Mouse (Mus musculus) ES-Bruce4 (cell line): ENCODE measurements around the gene Rhd. TPM values are rescaled to one million over a fixed set of nuclear protein-coding genes. Genes with fewer than 3 reads are reported as not detected.
A peak's percentile ranks its signal among the peaks of the same experiment; 100 is the strongest.

Source experiments
- H3K27ac ChIP-seq: 2 replicates; pipeline ENCODE4 v1.5.1; 2012; ENCODE audit warnings: low read length, inconsistent platforms; ENCODE audit not compliant: insufficient read depth
- H3K27me3 ChIP-seq: 2 replicates; pipeline ENCODE4 v1.6.1; 2012; ENCODE audit warnings: mild to moderate bottlenecking, low read length, inconsistent platforms; ENCODE audit not compliant: control insufficient read depth, poor library complexity, insufficient read depth, severe bottlenecking
- H3K36me3 ChIP-seq: 2 replicates; pipeline ENCODE4 v1.6.1; 2012; ENCODE audit warnings: inconsistent platforms, mild to moderate bottlenecking, low read length, moderate library complexity; ENCODE audit not compliant: control insufficient read depth, poor library complexity, insufficient read depth, severe bottlenecking
- H3K4me1 ChIP-seq: one replicate; pipeline ENCODE4 v1.8.1; 2011; ENCODE audit warnings: low read length; ENCODE audit not compliant: control insufficient read depth, insufficient read depth
- H3K4me3 ChIP-seq: 2 replicates; pipeline ENCODE4 v1.5.1; 2011; ENCODE audit warnings: low read depth, mild to moderate bottlenecking, low read length
- H3K9ac ChIP-seq: 2 replicates; pipeline ENCODE4 v1.6.1; 2012; ENCODE audit warnings: low read depth, mild to moderate bottlenecking, inconsistent platforms; ENCODE audit not compliant: poor library complexity, severe bottlenecking
- H3K9me3 ChIP-seq: replicated peaks from 2 replicates; pipeline ENCODE4 v1.6.1; 2012; ENCODE audit warnings: mild to moderate bottlenecking, low read length, inconsistent platforms; ENCODE audit not compliant: control insufficient read depth, poor library complexity, insufficient read depth, severe bottlenecking
- CTCF ChIP-seq: IDR thresholded peaks from one replicate; pipeline ENCODE4 v1.8.1; 2011; ENCODE audit warnings: low read depth, low read length
- EP300 ChIP-seq: IDR thresholded peaks from 2 replicates; pipeline ENCODE4 v1.6.1; 2011; ENCODE audit warnings: low read depth, low read length; ENCODE audit not compliant: insufficient read depth
- POLR2A ChIP-seq: IDR thresholded peaks from one replicate; pipeline ENCODE4 v1.8.1; 2011; ENCODE audit warnings: low read length; ENCODE audit not compliant: insufficient read depth
- polyA plus RNA-seq: library from polyadenylated mRNA; stranded (reverse); fragments of >200 nt; gene quantifications from 2 replicates; pipeline ENCODE4 v1.2.4, GENCODE M21; 2011; ENCODE audit warnings: low read depth; ENCODE audit not compliant: missing spikeins, insufficient read depth, insufficient read length

Rhd gene
- polyA plus RNA-seq, 1 experiment: 4.2 TPM

DNA sequence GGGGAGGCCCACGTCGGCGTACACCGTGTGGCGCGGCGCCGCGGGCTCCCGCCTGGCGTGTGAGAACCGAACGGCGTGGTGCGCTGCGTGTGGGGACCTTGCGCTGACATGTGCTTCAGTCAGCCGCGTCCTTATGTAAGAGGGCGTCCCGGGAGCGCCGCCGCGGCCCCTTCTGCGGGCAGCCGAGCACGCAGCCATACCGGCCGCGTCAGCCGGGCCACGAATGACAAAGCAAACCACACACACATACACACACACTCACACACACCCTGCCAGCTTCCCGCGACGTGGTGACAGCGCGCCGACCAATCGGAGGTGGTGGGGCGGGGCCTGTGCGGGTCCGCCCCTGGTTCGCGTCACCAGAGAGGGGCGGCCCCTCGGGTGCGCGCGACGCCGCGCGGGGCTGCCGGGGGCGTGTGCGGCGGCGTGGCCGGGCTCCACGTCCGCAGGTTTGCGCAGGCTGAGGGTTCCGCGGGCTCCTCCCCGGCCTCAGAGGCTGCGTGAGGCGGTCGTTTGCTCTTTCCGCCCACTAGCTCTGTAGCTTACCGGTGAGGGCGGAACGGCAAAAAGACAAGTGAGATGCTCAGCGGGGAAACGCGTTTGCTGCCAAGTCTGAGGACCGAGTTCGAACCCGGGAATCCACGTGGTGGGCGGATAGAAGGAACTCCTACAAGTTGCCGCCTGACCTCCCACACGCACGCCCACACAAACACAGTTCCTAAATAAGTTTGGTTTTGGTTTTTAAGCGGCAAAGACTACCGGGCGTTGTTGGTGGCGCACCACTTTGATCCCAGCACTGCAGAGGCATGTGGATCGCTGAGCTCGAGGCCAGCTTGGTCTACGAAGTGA, 10.5 kb upstream of the Rhd start:
- Histone ChIP-seq H3K4me3 (peak overlapping the region; percentile 97), H3K27ac (peak overlapping the region; percentile 48), H3K9ac (peak overlapping the region; percentile 54), H3K36me3 (0 out of 2 replicates have a peak, but pooled peaks cover 3% of the 10 kb centered on the region), H3K4me1 (peaks cover 13% of the 10 kb centered on the region), H3K27me3 (no peaks in the 10 kb centered on the region), H3K9me3 (no peaks in the 10 kb centered on the region)
- TF ChIP-seq POLR2A: peak; percentile 18
- TF ChIP-seq EP300: no peak
- TF ChIP-seq CTCF: no peak

GRCm38 (mm10) chr4:134855371-134855770, 9.0 kb upstream of the Rhd start:
- Histone ChIP-seq H3K27me3 (no peaks in the 10 kb centered on the region), H3K4me1 (peaks cover 13% of the 10 kb centered on the region), H3K27ac (peak overlapping the region; percentile 88), H3K36me3 (no peaks in the 10 kb centered on the region), H3K9me3 (no peaks in the 10 kb centered on the region), H3K9ac (0 out of 2 replicates have a peak overlapping the region, but pooled peaks have one; percentile 8), H3K4me3 (no peak overlapping the region)
- TF ChIP-seq POLR2A: no peak
- no peak for TF ChIP-seq CTCF
- no peak for TF ChIP-seq EP300

DNA sequence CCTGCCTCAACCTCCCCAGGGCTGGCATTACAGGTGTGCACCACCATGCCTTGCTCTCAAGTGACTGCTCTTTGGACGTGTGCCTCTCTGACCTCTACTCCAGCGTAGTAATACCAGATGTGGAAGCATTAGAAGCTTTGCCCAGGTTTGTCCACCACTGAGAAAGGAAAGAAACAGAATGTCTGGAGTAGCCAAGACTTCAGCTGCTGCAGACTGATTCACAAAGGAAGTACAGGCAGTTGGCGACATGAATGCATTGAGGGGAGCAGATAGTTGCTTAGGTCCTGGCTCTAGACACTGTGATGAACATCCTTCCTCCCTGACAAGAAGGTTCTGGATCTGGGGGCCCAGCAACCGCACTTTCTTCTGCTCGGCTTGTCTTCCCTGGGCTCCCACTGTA, 8.3 kb upstream of the Rhd start:
- H3K9ac ChIP-seq: no peak overlapping the region
- H3K9me3 ChIP-seq: no peaks in the 10 kb centered on the region
- no peak overlapping the region for H3K4me3 ChIP-seq
- no peaks in the 10 kb centered on the region for H3K36me3 ChIP-seq
- peaks cover 11% of the 10 kb centered on the region for H3K4me1 ChIP-seq
- TF ChIP-seq CTCF (no peak), POLR2A (no peak), EP300 (no peak)
- H3K27me3 ChIP-seq: no peaks in the 10 kb centered on the region
- H3K27ac ChIP-seq: peak overlapping the region; percentile 88

GRCm38 (mm10) chr4:134856501-134856900, 7.8 kb upstream of the Rhd start:
- H3K27me3 ChIP-seq: no peaks in the 10 kb centered on the region
- H3K4me1 ChIP-seq: peaks cover 11% of the 10 kb centered on the region
- H3K27ac ChIP-seq: peak overlapping the region; percentile 88
- H3K9me3 ChIP-seq: no peaks in the 10 kb centered on the region
- no peak for TF ChIP-seq CTCF
- peak; percentile 86 for TF ChIP-seq EP300
- H3K36me3 ChIP-seq: no peaks in the 10 kb centered on the region
- no peak overlapping the region for H3K4me3 ChIP-seq
- H3K9ac ChIP-seq: no peak overlapping the region

DNA sequence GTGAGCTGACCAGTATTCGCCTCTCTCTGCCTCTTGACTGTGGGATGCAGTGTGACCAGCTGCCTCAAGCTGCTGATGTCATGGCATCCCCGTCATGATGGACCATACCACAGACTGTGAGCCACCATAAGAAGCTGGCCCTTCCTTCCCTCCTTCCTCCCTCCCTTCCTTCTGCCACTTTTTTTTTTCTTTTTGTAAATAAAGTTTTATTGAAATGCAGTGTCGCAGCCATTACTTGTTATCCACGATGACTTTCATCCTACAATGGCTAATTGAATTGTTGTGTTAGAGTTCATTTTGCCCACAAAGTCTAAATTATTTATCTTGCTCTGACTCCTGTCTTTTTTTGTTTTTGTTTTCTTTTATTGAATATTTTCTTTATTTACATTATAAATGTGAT, 5.8 kb upstream of the Rhd start:
- no peak overlapping the region for H3K9ac ChIP-seq
- H3K27me3 ChIP-seq: no peaks in the 10 kb centered on the region
- H3K27ac ChIP-seq: no peak overlapping the region
- peaks cover 11% of the 10 kb centered on the region for H3K4me1 ChIP-seq
- no peak overlapping the region for H3K4me3 ChIP-seq
- H3K36me3 ChIP-seq: no peaks in the 10 kb centered on the region
- TF ChIP-seq EP300 (no peak), POLR2A (no peak), CTCF (no peak)
- H3K9me3 ChIP-seq: no peaks in the 10 kb centered on the region

DNA sequence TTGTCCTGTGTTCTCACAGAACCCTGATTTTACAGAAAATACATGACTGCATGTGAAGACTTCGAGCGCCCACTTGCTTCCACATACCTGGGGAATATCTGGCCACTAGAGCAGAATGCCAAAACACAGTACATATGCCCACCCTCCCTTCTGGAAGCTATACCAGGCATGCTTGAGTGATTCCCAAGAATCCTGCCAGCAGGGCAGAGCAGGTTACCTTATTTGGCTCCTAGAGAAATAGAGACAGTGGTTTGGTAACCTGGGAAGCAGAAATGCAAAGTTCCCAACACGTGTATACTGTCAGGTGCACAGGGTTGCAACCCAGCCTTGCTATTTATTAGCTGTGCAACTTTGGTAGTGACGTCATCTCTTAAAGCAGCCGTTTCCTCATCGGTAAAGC, 2.5 kb upstream of the Rhd start:
- TF ChIP-seq EP300: no peak
- no peak for TF ChIP-seq POLR2A
- no peak for TF ChIP-seq CTCF
- H3K4me3 ChIP-seq: no peak overlapping the region
- no peaks in the 10 kb centered on the region for H3K9me3 ChIP-seq
- H3K36me3 ChIP-seq: no peaks in the 10 kb centered on the region
- no peaks in the 10 kb centered on the region for H3K27me3 ChIP-seq
- no peak overlapping the region for H3K9ac ChIP-seq
- no peak overlapping the region for H3K27ac ChIP-seq
- H3K4me1 ChIP-seq: peaks cover 11% of the 10 kb centered on the region
